Mouse (Mus musculus): ENCODE results near the gene Dntt. TPM values are rescaled to one million over a fixed set of nuclear protein-coding genes. Genes with fewer than 3 reads are reported as not detected.

Dntt gene
- polyA plus RNA-seq, 1 experiment from 2014 or later = not detected

DNA sequence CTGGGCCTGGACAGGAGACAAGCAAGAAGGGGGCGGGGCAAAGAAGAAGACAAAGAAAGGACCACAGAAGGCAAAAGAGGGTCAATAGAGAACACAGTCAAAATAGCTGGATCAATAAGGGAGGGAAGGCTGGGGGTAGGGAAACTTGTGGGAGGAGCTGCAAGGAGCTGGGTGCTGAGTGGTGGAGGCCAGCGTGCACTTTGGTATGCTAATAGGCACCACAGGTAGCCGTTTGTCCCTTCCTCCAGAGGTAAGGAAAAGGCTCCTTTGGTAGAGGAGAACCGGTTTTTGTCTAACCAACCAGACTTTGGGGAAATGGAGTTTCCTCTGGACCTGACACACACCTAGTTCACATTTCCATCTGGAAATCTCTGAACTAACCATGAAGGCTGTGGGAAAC, 22.5 kb upstream of the Dntt start:
- Histone ChIP-seq H3K9me3 (ENCODE audit: control insufficient read depth, low read length) (no peaks in the 10 kb centered on the region), H3K4me3 (ENCODE audit: low read length) (no peak overlapping the region), H3K27me3 (replicated peaks; ENCODE audit: control insufficient read depth, insufficient read depth, low read length) (no peaks in the 10 kb centered on the region), H3K4me1 (ENCODE audit: control insufficient read depth, insufficient read depth, low read length) (peaks cover 6% of the 10 kb centered on the region; the same call in 1 of the 2 replicates), H3K9ac (ENCODE audit: low read depth, low read length) (no peak overlapping the region), H3K4me2 (ENCODE audit: low read depth, low read length) (no peak overlapping the region), H3K27ac (ENCODE audit: low read length) (peak overlapping the region; percentile 77), H3K36me3 (ENCODE audit: control insufficient read depth, insufficient read depth, low read length) (no peaks in the 10 kb centered on the region)
- 35% methylated on average over 4 of the region's 4 CpGs for WGBS
- no peak for ATAC-seq

DNA sequence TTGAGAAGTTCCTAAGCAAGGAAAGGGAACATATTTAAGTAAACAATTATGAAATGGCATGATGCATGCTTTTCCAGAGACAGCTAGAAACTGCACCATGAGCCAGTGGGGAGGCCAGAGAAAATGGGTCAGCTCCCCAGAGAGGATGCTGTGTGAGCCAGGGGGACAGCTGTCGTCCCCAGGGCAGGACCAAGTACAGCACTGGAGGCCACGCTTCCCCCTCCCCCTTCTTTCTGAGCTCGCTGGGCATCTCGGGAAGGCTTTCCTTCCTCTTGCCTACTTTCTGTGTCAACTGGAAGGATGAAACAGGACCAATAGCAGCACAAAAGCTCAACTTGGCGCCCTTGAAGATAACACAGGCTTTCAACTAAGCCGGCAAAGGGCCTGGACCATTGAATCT, 21.7 kb upstream of the Dntt start:
- 25% methylated on average over 6 of the region's 6 CpGs for WGBS
- H3K36me3 ChIP-seq (ENCODE audit: control insufficient read depth, insufficient read depth, low read length) = no peaks in the 10 kb centered on the region
- no peaks in the 10 kb centered on the region for H3K9me3 ChIP-seq (ENCODE audit: control insufficient read depth, low read length)
- no peaks in the 10 kb centered on the region for H3K27me3 ChIP-seq (replicated peaks; ENCODE audit: control insufficient read depth, insufficient read depth, low read length)
- 0 out of 2 replicates have a peak overlapping the region, but pooled peaks have one; percentile 17 for H3K4me2 ChIP-seq (ENCODE audit: low read depth, low read length)
- peak overlapping the region; percentile 77 for H3K27ac ChIP-seq (ENCODE audit: low read length)
- no peak overlapping the region for H3K9ac ChIP-seq (ENCODE audit: low read depth, low read length)
- no peak overlapping the region for H3K4me3 ChIP-seq (ENCODE audit: low read length)
- peaks cover 11% of the 10 kb centered on the region; the same call in 1 of the 2 replicates for H3K4me1 ChIP-seq (ENCODE audit: control insufficient read depth, insufficient read depth, low read length)
- ATAC-seq = peak; percentile 67

DNA sequence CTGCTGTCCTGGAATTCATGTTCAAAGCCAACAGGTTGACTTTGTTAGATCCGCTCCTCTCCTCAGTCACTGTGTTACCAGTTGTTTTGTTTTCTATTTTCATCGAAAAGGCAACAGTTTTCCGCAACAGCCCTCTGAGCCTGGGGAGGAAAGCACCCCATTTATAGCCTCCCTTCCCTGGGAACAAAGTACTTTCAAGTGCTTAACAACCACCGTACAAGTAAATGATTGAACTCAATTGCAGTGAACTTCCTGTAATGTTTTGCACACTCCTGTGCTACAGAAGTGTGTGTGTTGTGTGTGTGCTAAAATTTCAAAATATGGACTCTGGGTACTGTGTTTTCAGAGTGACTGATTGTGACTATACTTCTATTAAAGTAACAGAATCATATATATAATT, 21.3 kb upstream of the Dntt start:
- peak overlapping the region; percentile 77 for H3K27ac ChIP-seq (ENCODE audit: low read length)
- no peak overlapping the region for H3K4me2 ChIP-seq (ENCODE audit: low read depth, low read length)
- WGBS = 38% methylated on average over 4 of the region's 4 CpGs

DNA sequence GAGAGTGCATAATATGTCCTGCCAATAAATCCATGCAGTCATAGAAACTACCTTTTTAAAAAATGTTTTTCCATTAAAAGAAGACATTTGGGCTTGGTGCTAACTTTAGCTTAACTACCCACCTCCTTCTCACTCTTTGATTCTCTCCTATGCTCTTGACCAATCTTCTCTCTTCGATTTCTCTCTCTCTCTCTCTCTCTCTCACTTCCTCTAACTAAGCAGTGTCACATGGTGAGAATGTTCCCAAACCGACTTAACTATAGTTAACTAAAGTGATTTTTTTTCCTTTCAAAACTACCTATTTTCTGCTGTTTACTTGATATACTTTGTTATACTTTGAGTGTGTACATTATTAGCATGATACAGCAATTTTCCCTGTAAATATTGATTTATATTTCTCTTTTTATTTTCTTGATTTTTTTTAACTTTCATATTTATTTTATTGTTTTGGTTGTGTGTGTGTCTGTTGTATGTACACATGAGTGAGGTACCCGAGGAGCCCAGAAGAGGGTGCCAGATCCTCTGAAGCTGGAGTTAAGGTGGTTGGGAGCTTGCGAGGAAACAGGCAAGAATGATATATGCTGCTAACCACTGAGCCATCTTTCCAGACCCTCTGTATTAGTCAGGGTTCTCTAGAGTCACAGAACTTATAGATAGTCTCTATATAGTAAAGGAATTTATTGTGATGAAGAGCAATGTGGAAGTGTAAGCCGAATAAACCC, 20.2 kb upstream of the Dntt start:
- H3K27ac ChIP-seq (ENCODE audit: low read length) = no peak overlapping the region
- no peaks in the 10 kb centered on the region for H3K9me3 ChIP-seq (ENCODE audit: control insufficient read depth, low read length)
- H3K4me3 ChIP-seq (ENCODE audit: low read length) = no peak overlapping the region
- H3K4me2 ChIP-seq (ENCODE audit: low read depth, low read length) = no peak overlapping the region
- whole genome bisulfite sequencing = 91% methylated on average over 5 of the region's 5 CpGs
- no peak overlapping the region for H3K9ac ChIP-seq (ENCODE audit: low read depth, low read length)
- H3K27me3 ChIP-seq (replicated peaks; ENCODE audit: control insufficient read depth, insufficient read depth, low read length) = no peaks in the 10 kb centered on the region
- peaks cover 15% of the 10 kb centered on the region; the same call in 1 of the 2 replicates for H3K4me1 ChIP-seq (ENCODE audit: control insufficient read depth, insufficient read depth, low read length)
- no peak for ATAC-seq
- no peaks in the 10 kb centered on the region for H3K36me3 ChIP-seq (ENCODE audit: control insufficient read depth, insufficient read depth, low read length)

More for the DNA sequence above, 21.3 kb upstream of the Dntt start:
- H3K9ac ChIP-seq (ENCODE audit: low read depth, low read length) = no peak overlapping the region
- peak; percentile 92 for ATAC-seq
- H3K4me1 ChIP-seq (ENCODE audit: control insufficient read depth, insufficient read depth, low read length) = peaks cover 12% of the 10 kb centered on the region; the same call in 1 of the 2 replicates
- H3K9me3 ChIP-seq (ENCODE audit: control insufficient read depth, low read length) = no peaks in the 10 kb centered on the region
- no peaks in the 10 kb centered on the region for H3K27me3 ChIP-seq (replicated peaks; ENCODE audit: control insufficient read depth, insufficient read depth, low read length)
- H3K36me3 ChIP-seq (ENCODE audit: control insufficient read depth, insufficient read depth, low read length) = no peaks in the 10 kb centered on the region
- no peak overlapping the region for H3K4me3 ChIP-seq (ENCODE audit: low read length)

DNA sequence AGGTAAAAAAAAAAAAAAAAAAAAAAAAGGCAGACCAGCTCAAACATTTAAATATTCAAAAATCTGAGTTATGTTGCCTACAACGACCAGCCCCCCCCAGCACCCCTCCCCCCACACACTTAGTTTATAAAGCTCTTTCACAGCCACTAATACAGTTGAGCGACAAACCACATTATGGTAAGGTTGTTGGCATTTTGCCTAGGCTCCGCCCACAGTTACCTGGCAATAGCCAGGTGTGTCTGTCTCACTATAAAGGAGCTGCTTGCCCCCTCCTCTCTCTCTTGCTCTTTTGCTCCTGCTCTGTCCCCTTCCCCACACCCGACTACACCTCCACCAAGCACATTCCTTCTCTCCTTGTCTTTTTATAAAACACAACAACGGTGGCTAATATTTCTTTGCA, 17.4 kb upstream of the Dntt start:
- H3K4me1 ChIP-seq (ENCODE audit: control insufficient read depth, insufficient read depth, low read length) = peaks cover 16% of the 10 kb centered on the region; the same call in 1 of the 2 replicates
- no peak overlapping the region for H3K27ac ChIP-seq (ENCODE audit: low read length)
- H3K27me3 ChIP-seq (replicated peaks; ENCODE audit: control insufficient read depth, insufficient read depth, low read length) = no peaks in the 10 kb centered on the region
- H3K9ac ChIP-seq (ENCODE audit: low read depth, low read length) = no peak overlapping the region
- no peaks in the 10 kb centered on the region for H3K9me3 ChIP-seq (ENCODE audit: control insufficient read depth, low read length)
- no peak overlapping the region for H3K4me2 ChIP-seq (ENCODE audit: low read depth, low read length)
- H3K36me3 ChIP-seq (ENCODE audit: control insufficient read depth, insufficient read depth, low read length) = no peaks in the 10 kb centered on the region
- ATAC-seq = no peak
- 27% methylated on average over 5 of the region's 5 CpGs for WGBS
- H3K4me3 ChIP-seq (ENCODE audit: low read length) = no peak overlapping the region

DNA sequence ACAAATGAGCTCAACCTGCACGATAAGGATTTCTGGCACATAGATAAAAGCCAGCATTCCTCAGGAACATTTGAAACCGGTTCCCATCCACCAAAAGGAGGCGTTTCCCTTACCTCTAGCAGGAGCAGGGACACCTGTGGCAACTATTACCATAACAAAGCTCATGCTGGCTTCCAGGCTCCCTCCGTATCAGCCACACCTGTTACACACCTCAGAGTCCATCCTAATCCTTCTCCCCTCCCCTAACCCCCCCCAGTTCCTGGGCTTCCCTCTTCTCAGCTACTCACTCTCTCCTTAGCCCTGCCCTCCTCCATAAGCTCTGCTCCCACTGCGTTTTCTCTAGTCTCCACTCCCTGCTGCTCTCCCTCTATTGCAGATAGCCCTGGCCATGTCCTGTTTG, 15.5 kb upstream of the Dntt start:
- Histone ChIP-seq H3K9me3 (ENCODE audit: control insufficient read depth, low read length) (no peaks in the 10 kb centered on the region), H3K27me3 (replicated peaks; ENCODE audit: control insufficient read depth, insufficient read depth, low read length) (no peaks in the 10 kb centered on the region), H3K4me1 (ENCODE audit: control insufficient read depth, insufficient read depth, low read length) (peaks cover 14% of the 10 kb centered on the region; the same call in 1 of the 2 replicates), H3K4me2 (ENCODE audit: low read depth, low read length) (0 out of 2 replicates have a peak overlapping the region, but pooled peaks have one; percentile 14), H3K9ac (ENCODE audit: low read depth, low read length) (no peak overlapping the region), H3K36me3 (ENCODE audit: control insufficient read depth, insufficient read depth, low read length) (no peaks in the 10 kb centered on the region), H3K27ac (ENCODE audit: low read length) (no peak overlapping the region), H3K4me3 (ENCODE audit: low read length) (no peak overlapping the region)
- peak; percentile 73 for ATAC-seq
- WGBS = 4% methylated on average over 5 of the region's 5 CpGs

DNA sequence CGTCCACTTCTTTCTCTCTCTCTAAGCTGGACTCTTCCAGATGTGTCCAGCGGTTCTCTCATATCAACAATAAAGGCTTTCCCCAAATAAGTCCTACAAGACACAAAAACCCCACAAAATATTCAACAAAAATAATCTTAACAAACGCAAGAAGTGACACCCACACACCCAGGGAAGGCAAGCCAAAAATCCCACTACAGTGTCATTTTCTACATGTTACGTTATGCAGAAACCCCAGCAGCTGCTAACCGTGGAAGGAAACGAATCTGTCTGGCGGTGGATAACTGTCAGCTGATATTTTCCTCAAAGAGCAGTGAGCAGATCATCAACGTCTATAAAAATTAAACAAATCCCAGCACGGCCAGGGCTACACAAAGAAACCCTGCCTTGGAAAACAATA, 15.1 kb upstream of the Dntt start:
- Histone ChIP-seq H3K4me3 (ENCODE audit: low read length) (no peak overlapping the region), H3K4me1 (ENCODE audit: control insufficient read depth, insufficient read depth, low read length) (peaks cover 14% of the 10 kb centered on the region; the same call in 1 of the 2 replicates), H3K36me3 (ENCODE audit: control insufficient read depth, insufficient read depth, low read length) (no peaks in the 10 kb centered on the region), H3K9ac (ENCODE audit: low read depth, low read length) (no peak overlapping the region), H3K27ac (ENCODE audit: low read length) (no peak overlapping the region), H3K27me3 (replicated peaks; ENCODE audit: control insufficient read depth, insufficient read depth, low read length) (no peaks in the 10 kb centered on the region), H3K9me3 (ENCODE audit: control insufficient read depth, low read length) (no peaks in the 10 kb centered on the region), H3K4me2 (ENCODE audit: low read depth, low read length) (no peak overlapping the region)
- ATAC-seq = no peak
- WGBS = 20% methylated on average over 9 of the region's 9 CpGs

DNA sequence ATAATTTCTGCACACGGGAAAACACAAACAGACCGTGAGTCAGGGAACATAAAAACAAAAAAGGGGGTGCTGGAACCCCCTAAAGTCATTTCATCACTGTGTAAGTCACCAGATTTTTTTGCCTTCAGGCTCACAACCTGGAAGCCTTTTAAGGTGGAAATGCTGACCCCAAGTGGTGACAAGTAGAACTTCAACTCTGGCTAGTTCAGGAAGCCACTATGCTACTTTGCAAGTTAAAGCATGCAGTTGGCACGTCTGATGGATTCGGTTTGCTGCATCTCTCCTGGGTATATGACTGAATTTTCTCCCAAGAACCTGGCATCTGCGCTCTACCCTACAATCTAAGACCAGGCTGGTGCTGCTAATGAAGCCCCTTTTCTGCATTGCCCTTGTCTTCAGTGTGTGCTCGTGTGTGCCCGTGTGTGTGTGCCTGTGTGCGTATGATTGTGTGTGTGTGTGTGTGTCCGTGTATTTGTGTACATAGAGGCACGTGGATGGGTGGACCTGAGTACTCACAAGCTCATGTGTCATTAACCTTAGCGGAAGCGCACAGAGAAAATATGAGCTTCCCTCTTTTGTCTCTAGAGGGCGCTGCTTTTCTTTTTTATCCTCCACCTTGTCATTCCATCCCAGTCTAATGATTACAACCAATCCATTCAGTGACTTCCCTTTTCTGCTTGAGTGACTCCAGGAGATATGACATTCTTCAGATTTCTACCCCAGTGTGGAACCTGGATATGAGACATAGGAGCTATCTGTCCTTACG, 12.9 kb upstream of the Dntt start:
- 17% methylated on average over 14 of the region's 14 CpGs for WGBS
- peaks cover 14% of the 10 kb centered on the region; the same call in 1 of the 2 replicates for H3K4me1 ChIP-seq (ENCODE audit: control insufficient read depth, insufficient read depth, low read length)
- no peaks in the 10 kb centered on the region for H3K36me3 ChIP-seq (ENCODE audit: control insufficient read depth, insufficient read depth, low read length)
- peak; percentile 46; the same call in 1 of the 2 replicates for ATAC-seq
- H3K9me3 ChIP-seq (ENCODE audit: control insufficient read depth, low read length) = no peaks in the 10 kb centered on the region
- H3K4me2 ChIP-seq (ENCODE audit: low read depth, low read length) = peak overlapping the region; percentile 55
- H3K27me3 ChIP-seq (replicated peaks; ENCODE audit: control insufficient read depth, insufficient read depth, low read length) = no peaks in the 10 kb centered on the region
- peak overlapping the region; percentile 55; the same call in 1 of the 2 replicates for H3K9ac ChIP-seq (ENCODE audit: low read depth, low read length)
- peak overlapping the region; percentile 27 for H3K4me3 ChIP-seq (ENCODE audit: low read length)
- no peak overlapping the region for H3K27ac ChIP-seq (ENCODE audit: low read length)

DNA sequence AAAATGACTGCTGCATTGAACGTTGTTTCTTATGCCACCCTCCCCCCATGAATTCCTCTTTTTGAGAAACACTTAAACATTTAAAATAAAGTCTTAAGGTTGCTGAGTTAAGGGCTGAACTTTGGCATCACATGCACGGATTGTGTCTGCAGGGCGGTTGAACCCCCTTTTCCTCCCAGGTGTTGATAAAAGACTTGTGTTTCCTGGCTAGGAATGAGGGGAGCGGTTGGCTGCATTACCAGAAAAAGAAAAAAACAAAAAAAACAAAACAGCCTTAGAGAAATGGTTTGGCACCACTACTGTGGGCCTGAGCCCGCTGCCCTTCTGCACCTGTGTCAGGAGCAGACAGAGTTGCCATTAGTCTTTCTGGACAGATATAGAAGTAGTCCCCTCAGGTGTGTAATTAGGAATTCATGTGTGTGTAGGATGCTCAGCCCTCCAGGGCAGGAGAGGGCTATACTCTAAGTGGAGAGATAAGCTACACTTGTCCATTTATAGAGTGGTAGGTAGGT, 9.9 kb upstream of the Dntt start:
- ATAC-seq = no peak
- Histone ChIP-seq H3K4me3 (ENCODE audit: low read length) (no peak overlapping the region), H3K27ac (ENCODE audit: low read length) (no peak overlapping the region), H3K9ac (ENCODE audit: low read depth, low read length) (no peak overlapping the region), H3K4me2 (ENCODE audit: low read depth, low read length) (no peak overlapping the region), H3K27me3 (replicated peaks; ENCODE audit: control insufficient read depth, insufficient read depth, low read length) (no peaks in the 10 kb centered on the region), H3K9me3 (ENCODE audit: control insufficient read depth, low read length) (no peaks in the 10 kb centered on the region), H3K4me1 (ENCODE audit: control insufficient read depth, insufficient read depth, low read length) (0 out of 2 replicates have a peak, but pooled peaks cover 3% of the 10 kb centered on the region), H3K36me3 (ENCODE audit: control insufficient read depth, insufficient read depth, low read length) (no peaks in the 10 kb centered on the region)
- 70% methylated on average over 5 of the region's 5 CpGs for WGBS
